Mouse (Mus musculus) hindbrain, postnatal 0 days (tissue): ENCODE data around the gene Gpr88. TPM values are rescaled to one million over a fixed set of nuclear protein-coding genes. Genes with fewer than 3 reads are reported as not detected.
A peak's percentile ranks its signal among the peaks of the same experiment; 100 is the strongest.

Experiments
- ATAC-seq: fragments of 200-750 bp; cut with Nextera tagmentation; 2 replicates; pipeline ENCODE4 v1.8.0; 2017; ENCODE audit warnings: mild to moderate bottlenecking, moderate TSS enrichment, moderate library complexity
- DNase-seq: peaks from one replicate; pipeline ENCODE4 v3.0.0-alpha.2; 2015; ENCODE audit warnings: low spot score
- H3K27ac ChIP-seq: fragments of 300-500 bp; sonication (generic); 2 replicates; pipeline ENCODE4 v1.5.1; 2014; ENCODE audit warnings: mild to moderate bottlenecking
- H3K27me3 ChIP-seq: fragments of 300-500 bp; sonication (generic); 2 replicates; pipeline ENCODE4 v1.6.1; 2014; ENCODE audit warnings: low read length, mixed read lengths; ENCODE audit not compliant: insufficient read depth
- H3K36me3 ChIP-seq: fragments of 300-500 bp; sonication (generic); 2 replicates; pipeline ENCODE4 v1.6.1; 2014; ENCODE audit warnings: low read length, mixed read lengths; ENCODE audit not compliant: insufficient read depth
- H3K4me1 ChIP-seq: fragments of 300-500 bp; sonication (generic); 2 replicates; pipeline ENCODE4 v1.6.1; 2014; ENCODE audit warnings: antibody characterized with exemption, low read length, mixed read lengths; ENCODE audit not compliant: insufficient read depth
- H3K4me2 ChIP-seq: fragments of 300-500 bp; sonication (generic); 2 replicates; pipeline ENCODE4 v1.6.1; 2014; ENCODE audit warnings: low read depth, mild to moderate bottlenecking, low read length, moderate library complexity, mixed read lengths
- H3K4me3 ChIP-seq: fragments of 300-500 bp; sonication (generic); 2 replicates; pipeline ENCODE4 v1.5.1; 2014; ENCODE audit warnings: low read length
- H3K9ac ChIP-seq: fragments of 300-500 bp; sonication (generic); replicated peaks from 2 replicates; pipeline ENCODE4 v1.6.1; 2014; ENCODE audit warnings: mild to moderate bottlenecking, low read length, moderate library complexity, mixed read lengths
- H3K9me3 ChIP-seq: fragments of 300-500 bp; sonication (generic); 2 replicates; pipeline ENCODE4 v1.6.1; 2016; ENCODE audit warnings: low read length, mixed read lengths
- CTCF ChIP-seq: IDR thresholded peaks from 2 replicates; pipeline ENCODE4 v1.5.1; 2016; ENCODE audit warnings: antibody characterized with exemption, control low read depth, low read depth
- WGBS: fragments of 180-500 bp; shearing (Covaris S2); extraction: QIAGEN DNeasy Blood & Tissue Kit; methylation state at CpG from one replicate; pipeline ENCODE4 v1.1.7; 2014; 5-methylcytosine and 5-hydroxymethylcytosine counted together
- polyA plus RNA-seq: library from polyadenylated mRNA; unstranded; fragments of >200 nt; fragmentation: Nextera tagmentation; extraction: Ambion mirVana; gene quantifications from 2 replicates; pipeline ENCODE4 v1.2.1, GENCODE M21; 2015
- total RNA-seq: library from RNA; depleted of rRNA; stranded (reverse); fragments of >200 nt; gene quantifications from 2 replicates; pipeline ENCODE4 v1.2.3, GENCODE M21; 2014; rRNA removed

The Gpr88 gene
- total RNA-seq (11.4 and 22.9 TPM in 2 replicates), polyA plus RNA-seq (4.6 and 5.9 TPM in 2 replicates)

DNA sequence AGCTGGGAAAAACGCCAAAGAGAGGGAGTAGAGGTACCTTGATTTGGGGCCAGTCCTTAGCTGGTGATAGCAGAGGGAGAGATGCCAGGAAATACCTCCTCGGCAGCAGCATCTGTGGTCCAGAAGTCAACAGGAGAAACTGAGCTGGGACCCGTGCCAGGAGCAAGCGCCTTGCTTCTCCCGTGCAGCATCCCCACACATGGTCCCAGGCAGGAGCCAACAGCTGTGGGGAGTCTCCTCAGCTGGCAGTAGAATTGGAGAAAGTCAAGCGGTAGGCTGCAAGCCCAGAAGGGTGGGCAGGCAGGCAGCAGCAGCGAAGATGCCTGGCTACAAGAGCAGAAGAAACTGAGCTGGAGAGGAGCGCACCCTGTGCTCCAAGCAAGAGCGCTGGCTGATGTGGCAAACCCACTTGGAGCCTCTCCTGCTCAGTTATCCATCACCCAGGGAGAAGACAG, at the start of gene Gpr88:
Gpr88 (minus strand) TSS at position 427 of the 455 bp plus-strand sequence.
- 4% methylated on average over 9 of the region's 9 CpGs for WGBS
- peak within 1 kb of the TSS; percentile 61 for H3K9ac ChIP-seq
- H3K27ac ChIP-seq = peak within 1 kb of the TSS; percentile 62; the same call in 1 of the 2 replicates

DNA sequence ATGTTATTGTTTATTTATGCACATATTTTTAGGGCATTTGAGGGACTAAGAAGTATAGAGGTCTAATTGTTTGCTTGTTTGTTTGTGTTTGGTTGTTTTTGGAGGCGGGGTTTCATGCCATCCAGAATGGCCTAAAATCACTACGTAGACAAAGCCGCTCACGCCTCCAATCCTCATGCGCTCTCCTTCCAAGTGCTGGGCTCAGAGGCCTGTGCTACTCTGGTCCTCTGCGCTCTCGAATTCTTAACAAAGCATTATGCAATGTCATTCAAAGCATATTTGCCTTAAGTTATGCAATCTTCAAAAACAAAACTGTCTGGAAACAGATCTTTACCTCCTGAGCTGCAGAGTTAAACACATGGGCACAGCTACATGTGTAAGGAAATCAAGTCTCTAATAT, 49.3 kb upstream of the Gpr88 start:
- Histone ChIP-seq H3K9ac (no peak overlapping the region), H3K4me2 (no peak overlapping the region), H3K36me3 (no peaks in the 10 kb centered on the region), H3K27me3 (no peaks in the 10 kb centered on the region), H3K9me3 (no peaks in the 10 kb centered on the region), H3K27ac (no peak overlapping the region), H3K4me3 (no peak overlapping the region), H3K4me1 (no peaks in the 10 kb centered on the region)
- TF ChIP-seq CTCF = no peak
- DNase-seq (no peak), ATAC-seq (no peak)
- WGBS = 97% methylated on average over 7 of the region's 7 CpGs

More for the DNA sequence above, at the start of gene Gpr88:
- H3K9me3 ChIP-seq = no peaks in the 10 kb centered on the region
- no peaks in the 10 kb centered on the region for H3K36me3 ChIP-seq
- ATAC-seq (peak; percentile 77), DNase-seq (peak; percentile 86)
- H3K4me3 ChIP-seq = peak within 1 kb of the TSS; percentile 54
- H3K27me3 ChIP-seq = no peaks in the 10 kb centered on the region; the same call in 1 of the 2 replicates
- H3K4me2 ChIP-seq = peak within 1 kb of the TSS; percentile 96
- peaks cover 11% of the 10 kb centered on the region; the same call in 1 of the 2 replicates for H3K4me1 ChIP-seq
- no peak for TF ChIP-seq CTCF

DNA sequence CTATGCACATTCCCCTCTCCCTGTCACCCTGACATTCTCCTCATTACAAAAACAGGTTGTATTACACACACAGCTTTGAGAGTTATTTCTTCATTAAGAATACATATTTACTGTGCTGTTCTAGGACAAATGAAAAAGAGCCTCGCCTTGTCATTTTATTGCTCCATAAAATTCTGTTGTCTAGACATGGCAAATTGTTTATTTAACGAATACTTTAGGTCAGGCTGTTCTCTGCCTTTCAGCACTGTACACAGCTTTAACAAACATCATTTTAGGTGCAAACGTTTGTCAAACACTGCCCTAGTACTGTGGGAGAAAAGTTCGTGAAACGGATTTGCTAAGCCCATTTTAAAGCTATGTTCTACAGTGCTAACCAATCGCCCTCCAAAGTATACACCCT, 48.5 kb upstream of the Gpr88 start:
- no peak for TF ChIP-seq CTCF

DNA sequence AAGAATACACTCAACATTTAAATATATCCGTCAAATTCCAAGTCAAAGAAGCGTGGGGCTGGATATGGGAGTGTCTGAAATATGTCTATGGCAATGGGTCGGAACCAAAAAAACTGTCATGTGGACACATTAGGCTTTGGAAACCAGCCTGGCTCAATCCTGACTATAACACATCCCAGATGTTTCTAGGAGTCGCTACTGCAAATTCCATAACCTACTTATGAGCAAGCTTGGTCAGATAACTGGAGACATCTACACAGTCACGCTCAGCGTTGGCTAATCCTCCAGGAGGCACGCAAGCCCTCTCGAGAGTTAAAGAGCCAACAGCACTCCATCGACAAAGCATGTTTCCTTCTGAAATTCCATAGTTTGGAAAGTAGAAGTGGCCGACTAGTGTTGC, 45.4 kb upstream of the Gpr88 start:
- TF ChIP-seq CTCF = no peak
- WGBS = 91% methylated on average over 10 of the region's 10 CpGs
- H3K4me2 ChIP-seq = no peak overlapping the region
- H3K4me1 ChIP-seq = no peaks in the 10 kb centered on the region
- no peak overlapping the region for H3K9ac ChIP-seq
- 0 out of 2 replicates have a peak, but pooled peaks cover under 1% of the 10 kb centered on the region for H3K36me3 ChIP-seq
- ATAC-seq (no peak), DNase-seq (no peak)
- H3K4me3 ChIP-seq = no peak overlapping the region
- H3K27me3 ChIP-seq = no peaks in the 10 kb centered on the region
- H3K27ac ChIP-seq = no peak overlapping the region
- no peaks in the 10 kb centered on the region for H3K9me3 ChIP-seq

More for the DNA sequence above, 48.5 kb upstream of the Gpr88 start:
- no peaks in the 10 kb centered on the region for H3K4me1 ChIP-seq
- H3K4me3 ChIP-seq = no peak overlapping the region
- no peaks in the 10 kb centered on the region for H3K36me3 ChIP-seq
- H3K9ac ChIP-seq = no peak overlapping the region
- no peak for DNase-seq
- WGBS = 85% methylated on average over 6 of the region's 6 CpGs
- no peak overlapping the region for H3K27ac ChIP-seq
- ATAC-seq = no peak
- H3K27me3 ChIP-seq = no peaks in the 10 kb centered on the region
- no peak overlapping the region for H3K4me2 ChIP-seq
- H3K9me3 ChIP-seq = no peaks in the 10 kb centered on the region

DNA sequence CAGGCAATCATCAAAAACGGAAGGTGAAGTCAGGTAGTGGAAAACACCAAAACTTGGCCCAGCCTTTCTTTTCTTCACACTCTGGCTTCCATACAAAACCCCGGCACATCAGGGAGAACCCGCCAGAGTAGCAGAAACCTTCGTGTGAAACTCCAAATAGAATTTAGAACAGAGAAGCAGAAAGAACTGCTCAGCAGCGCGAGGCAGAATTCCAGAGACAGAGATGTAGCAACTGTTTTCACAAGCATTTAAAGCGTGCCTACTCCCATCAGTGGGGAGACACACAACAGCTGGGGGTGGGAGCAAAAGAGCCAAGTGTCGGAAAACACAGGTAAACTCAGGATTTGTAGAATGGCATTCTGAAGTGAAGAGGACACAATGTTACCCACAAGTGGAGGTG, 44.7 kb upstream of the Gpr88 start:
- Histone ChIP-seq H3K27ac (no peak overlapping the region), H3K27me3 (no peaks in the 10 kb centered on the region), H3K4me2 (no peak overlapping the region), H3K4me3 (no peak overlapping the region), H3K9me3 (no peaks in the 10 kb centered on the region), H3K9ac (no peak overlapping the region), H3K36me3 (0 out of 2 replicates have a peak, but pooled peaks cover 4% of the 10 kb centered on the region), H3K4me1 (no peaks in the 10 kb centered on the region)
- no peak for TF ChIP-seq CTCF
- DNase-seq = no peak
- ATAC-seq = no peak
- WGBS = 81% methylated on average over 8 of the region's 8 CpGs

DNA sequence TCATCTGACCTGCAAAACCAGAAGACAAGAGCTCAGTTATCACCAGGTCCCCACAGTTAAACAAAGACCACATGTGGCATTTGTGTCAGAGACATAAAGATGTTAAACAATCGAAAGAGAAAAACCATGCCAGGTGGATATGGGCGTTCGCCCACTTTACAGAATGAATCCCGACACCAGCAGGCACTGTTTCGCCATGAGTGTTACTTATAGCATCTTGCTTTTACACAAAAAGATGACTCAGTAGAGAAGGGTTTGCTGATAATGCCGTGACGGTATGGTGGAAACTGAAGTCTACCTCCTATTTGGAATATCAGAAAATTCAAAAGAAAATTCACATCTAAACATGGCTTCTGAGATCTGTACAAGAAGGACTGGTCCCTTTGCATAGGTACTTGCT, 43.9 kb upstream of the Gpr88 start:
- ATAC-seq = no peak
- DNase-seq = no peak
- no peak overlapping the region for H3K4me2 ChIP-seq
- H3K27ac ChIP-seq = no peak overlapping the region
- no peaks in the 10 kb centered on the region for H3K27me3 ChIP-seq
- H3K4me1 ChIP-seq = no peaks in the 10 kb centered on the region
- WGBS = 97% methylated on average over 7 of the region's 7 CpGs
- H3K9me3 ChIP-seq = no peaks in the 10 kb centered on the region
- no peak overlapping the region for H3K4me3 ChIP-seq
- no peak for TF ChIP-seq CTCF
- H3K36me3 ChIP-seq = 0 out of 2 replicates have a peak, but pooled peaks cover 4% of the 10 kb centered on the region
- no peak overlapping the region for H3K9ac ChIP-seq

DNA sequence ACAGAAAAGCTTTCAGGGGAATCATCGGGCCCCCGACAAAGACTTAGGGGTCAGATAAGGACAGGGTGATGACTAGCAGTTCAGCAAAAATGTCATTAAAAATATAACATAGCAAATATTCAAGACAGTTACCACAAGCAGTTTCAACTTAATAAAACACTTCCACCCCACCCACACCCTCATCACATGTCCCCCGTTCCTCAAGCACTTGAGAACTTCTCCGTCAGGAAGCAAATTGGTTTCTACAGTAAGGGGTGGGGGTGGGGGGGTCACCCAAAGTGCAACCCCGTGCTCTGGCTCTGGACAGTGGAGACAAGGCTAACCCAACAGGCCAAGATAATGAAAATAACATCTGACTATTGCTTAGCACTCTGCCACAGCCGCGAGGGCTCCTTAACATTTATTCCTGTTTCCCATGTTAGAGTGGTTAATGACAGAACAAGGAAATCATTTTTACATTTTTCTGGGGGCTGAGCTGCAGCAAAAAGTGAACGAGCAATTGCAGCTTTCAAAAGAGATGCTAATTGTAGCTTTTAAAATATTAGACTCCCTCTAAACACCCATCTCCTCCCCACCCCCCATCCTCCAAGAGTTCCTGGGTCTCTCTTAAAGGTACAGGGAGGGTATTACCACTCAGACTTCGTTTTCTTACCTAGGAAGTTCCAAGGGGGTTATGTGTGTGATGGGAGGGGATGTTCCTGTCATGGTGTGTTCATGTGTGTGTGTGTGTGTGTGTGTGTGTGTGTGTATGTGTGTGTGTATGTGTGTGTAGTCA, 36.9 kb upstream of the Gpr88 start:
- H3K4me3 ChIP-seq = no peak overlapping the region
- H3K9me3 ChIP-seq = no peaks in the 10 kb centered on the region
- ATAC-seq (no peak), DNase-seq (no peak)
- H3K36me3 ChIP-seq = 0 out of 2 replicates have a peak, but pooled peaks cover 4% of the 10 kb centered on the region
- H3K4me2 ChIP-seq = no peak overlapping the region
- no peaks in the 10 kb centered on the region for H3K27me3 ChIP-seq
- no peak for TF ChIP-seq CTCF
- 92% methylated on average over 9 of the region's 9 CpGs for WGBS
- H3K4me1 ChIP-seq = no peaks in the 10 kb centered on the region
- no peak overlapping the region for H3K9ac ChIP-seq
- no peak overlapping the region for H3K27ac ChIP-seq
